Mouse (Mus musculus) limb, embryonic 12.5 days (tissue): ENCODE measurements around the gene Zar1l. TPM values are rescaled to one million over a fixed set of nuclear protein-coding genes. Genes with fewer than 3 reads are reported as not detected.

ENCODE experiments used
- polyA plus RNA-seq: library from polyadenylated mRNA; unstranded; fragments of >200 nt; fragmentation: Nextera tagmentation; extraction: Ambion mirVana; gene quantifications from 2 replicates; pipeline ENCODE4 v1.2.1, GENCODE M21; 2016

The Zar1l gene
- polyA plus RNA-seq, 1 experiment from 2014 or later = not detected

Other genes starting within 250 kb of the Zar1l start
- gene Brca2, start 4.5 kb upstream of the Zar1l start, polyA plus RNA-seq = 32.0 and 35.1 TPM in 2 replicates
- gene N4bp2l1, start 79.0 kb upstream of the Zar1l start, polyA plus RNA-seq = 4.7 and 5.0 TPM in 2 replicates
- 51.6 and 53.8 TPM in 2 replicates for gene N4bp2l2, start 148.0 kb upstream of the Zar1l start, polyA plus RNA-seq
- gene Pds5b, start 155.6 kb upstream of the Zar1l start, polyA plus RNA-seq = 47.8 and 51.1 TPM in 2 replicates